Mouse (Mus musculus) stomach, embryonic 14.5 days (tissue): ENCODE measurements around the gene Sema4b. TPM values are rescaled to one million over a fixed set of nuclear protein-coding genes. Genes with fewer than 3 reads are reported as not detected.

Source experiments
- ATAC-seq: fragments of 200-750 bp; cut with Nextera tagmentation; 2 replicates; pipeline ENCODE4 v1.8.0; 2017; ENCODE audit warnings: low read depth, moderate TSS enrichment; ENCODE audit not compliant: insufficient number of reproducible peaks, insufficient read depth, low FRiP score
- H3K27ac ChIP-seq: fragments of 300-500 bp; sonication (generic); 2 replicates; pipeline ENCODE4 v1.5.1; 2014; ENCODE audit warnings: mild to moderate bottlenecking, low read length, moderate library complexity, mixed read lengths
- H3K27me3 ChIP-seq: fragments of 300-500 bp; sonication (generic); 2 replicates; pipeline ENCODE4 v1.6.1; 2014; ENCODE audit warnings: low read length, control low read depth, mixed read lengths; ENCODE audit not compliant: control insufficient read depth, insufficient read depth
- H3K36me3 ChIP-seq: fragments of 300-500 bp; sonication (generic); 2 replicates; pipeline ENCODE4 v1.6.1; 2014; ENCODE audit warnings: mild to moderate bottlenecking, control low read depth, low read length, moderate library complexity, mixed read lengths; ENCODE audit not compliant: control insufficient read depth, insufficient read depth
- H3K4me1 ChIP-seq: fragments of 300-500 bp; sonication (generic); 2 replicates; pipeline ENCODE4 v1.6.1; 2014; ENCODE audit warnings: low read length, control low read depth, mixed read lengths; ENCODE audit not compliant: control insufficient read depth, insufficient read depth
- H3K4me2 ChIP-seq: fragments of 300-500 bp; sonication (generic); replicated peaks from 2 replicates; pipeline ENCODE4 v1.6.1; 2014; ENCODE audit warnings: low read depth, low read length, control low read depth
- H3K4me3 ChIP-seq: fragments of 300-500 bp; sonication (generic); 2 replicates; pipeline ENCODE4 v1.5.1; 2014; ENCODE audit warnings: low read depth, low read length, control low read depth
- H3K9ac ChIP-seq: fragments of 300-500 bp; sonication (generic); replicated peaks from 2 replicates; pipeline ENCODE4 v1.6.1; 2014; ENCODE audit warnings: low read depth, mild to moderate bottlenecking, control low read depth, low read length, moderate library complexity, mixed read lengths
- H3K9me3 ChIP-seq: fragments of 300-500 bp; sonication (generic); 2 replicates; pipeline ENCODE4 v1.6.1; 2016; ENCODE audit warnings: low read depth, low read length, control low read depth; ENCODE audit not compliant: control insufficient read depth
- WGBS: fragments of 180-500 bp; shearing (Covaris S2); extraction: QIAGEN DNeasy Blood & Tissue Kit; methylation state at CpG from one replicate; pipeline ENCODE4 v1.1.7; 2014; 5-methylcytosine and 5-hydroxymethylcytosine counted together
- polyA plus RNA-seq: library from polyadenylated mRNA; unstranded; fragments of >200 nt; fragmentation: Nextera tagmentation; extraction: Ambion mirVana; gene quantifications from 2 replicates; pipeline ENCODE4 v1.2.1, GENCODE M21; 2014

The Sema4b gene
- polyA plus RNA-seq: 21.7 and 23.4 TPM in 2 replicates

- Histone ChIP-seq H3K36me3 (no peaks in the 10 kb centered on the region), H3K4me3 (peak within 1 kb of the TSS; percentile 43), H3K4me2 (peak within 1 kb of the TSS; percentile 70), H3K27me3 (no peaks in the 10 kb centered on the region), H3K9me3 (no peaks in the 10 kb centered on the region), H3K27ac (peak within 1 kb of the TSS; percentile 74), H3K9ac (peak within 1 kb of the TSS; percentile 49), H3K4me1 (peaks cover 22% of the 10 kb centered on the region)
- WGBS: under 1% methylated on average over 51 of the region's 51 CpGs
- ATAC-seq: peak; percentile 86
Observed at GRCm38 (mm10) chr7:80186531-80187296, at the start of gene Sema4b. Gene Sema4b, plus strand, starts transcription at chr7:80186841.

- H3K4me1 ChIP-seq: peaks cover 4% of the 10 kb centered on the region; the same call in 1 of the 2 replicates
- H3K9me3 ChIP-seq: 0 out of 2 replicates have a peak, but pooled peaks cover 6% of the 10 kb centered on the region
- 79% methylated on average over 1 of the region's 1 CpGs for WGBS
- no peak overlapping the region for H3K4me2 ChIP-seq
- H3K27ac ChIP-seq: no peak overlapping the region
- H3K4me3 ChIP-seq: no peak overlapping the region
- no peaks in the 10 kb centered on the region for H3K36me3 ChIP-seq
- ATAC-seq: no peak
- no peak overlapping the region for H3K9ac ChIP-seq
- no peaks in the 10 kb centered on the region for H3K27me3 ChIP-seq
Observed at GRCm38 (mm10) chr7:80138375-80138774, 48.3 kb upstream of the Sema4b start.

GRCm38 (mm10) chr7:80140815-80141214 is 45.8 kb upstream of the Sema4b start:
- Histone ChIP-seq H3K4me2 (no peak overlapping the region), H3K4me3 (no peak overlapping the region), H3K36me3 (no peaks in the 10 kb centered on the region), H3K9me3 (0 out of 2 replicates have a peak, but pooled peaks cover 6% of the 10 kb centered on the region), H3K27me3 (no peaks in the 10 kb centered on the region), H3K27ac (no peak overlapping the region), H3K9ac (no peak overlapping the region; the same call in 1 of the 2 replicates), H3K4me1 (peaks cover 7% of the 10 kb centered on the region; the same call in 1 of the 2 replicates)
- WGBS: 13% methylated on average over 9 of the region's 9 CpGs
- ATAC-seq: peak; percentile 71; the same call in 1 of the 2 replicates

GRCm38 (mm10) chr7:80143331-80144273 is 43.0 kb upstream of the Sema4b start:
- no peaks in the 10 kb centered on the region for H3K36me3 ChIP-seq
- H3K4me1 ChIP-seq: peaks cover 7% of the 10 kb centered on the region; the same call in 1 of the 2 replicates
- H3K27ac ChIP-seq: peak overlapping the region; percentile 28; the same call in 1 of the 2 replicates
- 32% methylated on average over 22 of the region's 22 CpGs for WGBS
- no peaks in the 10 kb centered on the region for H3K9me3 ChIP-seq
- H3K9ac ChIP-seq: no peak overlapping the region
- H3K4me3 ChIP-seq: no peak overlapping the region
- ATAC-seq: no peak
- H3K27me3 ChIP-seq: no peaks in the 10 kb centered on the region
- H3K4me2 ChIP-seq: no peak overlapping the region

GRCm38 (mm10) chr7:80144695-80145094 is 41.9 kb upstream of the Sema4b start:
- H3K9me3 ChIP-seq: no peaks in the 10 kb centered on the region
- peaks cover 10% of the 10 kb centered on the region; the same call in 1 of the 2 replicates for H3K4me1 ChIP-seq
- no peak for ATAC-seq
- no peaks in the 10 kb centered on the region for H3K36me3 ChIP-seq
- H3K27ac ChIP-seq: no peak overlapping the region
- no peaks in the 10 kb centered on the region for H3K27me3 ChIP-seq
- H3K4me3 ChIP-seq: no peak overlapping the region
- no peak overlapping the region for H3K4me2 ChIP-seq
- H3K9ac ChIP-seq: no peak overlapping the region
- 85% methylated on average over 7 of the region's 7 CpGs for WGBS

- Histone ChIP-seq H3K9me3 (no peaks in the 10 kb centered on the region), H3K9ac (no peak overlapping the region), H3K27ac (no peak overlapping the region), H3K4me2 (no peak overlapping the region), H3K4me3 (no peak overlapping the region), H3K36me3 (no peaks in the 10 kb centered on the region), H3K27me3 (no peaks in the 10 kb centered on the region), H3K4me1 (peaks cover 12% of the 10 kb centered on the region; the same call in 1 of the 2 replicates)
- 80% methylated on average over 8 of the region's 8 CpGs for WGBS
- peak; percentile 7; the same call in 1 of the 2 replicates for ATAC-seq
Observed at GRCm38 (mm10) chr7:80146077-80146476, 40.6 kb upstream of the Sema4b start.

- 44% methylated on average over 9 of the region's 9 CpGs for WGBS
- peak overlapping the region; percentile 36; the same call in 1 of the 2 replicates for H3K27ac ChIP-seq
- no peaks in the 10 kb centered on the region for H3K9me3 ChIP-seq
- peaks cover 5% of the 10 kb centered on the region; the same call in 1 of the 2 replicates for H3K4me1 ChIP-seq
- H3K4me3 ChIP-seq: no peak overlapping the region
- ATAC-seq: no peak; the same call in 1 of the 2 replicates
- H3K36me3 ChIP-seq: no peaks in the 10 kb centered on the region
- no peak overlapping the region for H3K9ac ChIP-seq
- no peaks in the 10 kb centered on the region for H3K27me3 ChIP-seq
- no peak overlapping the region for H3K4me2 ChIP-seq
Observed at GRCm38 (mm10) chr7:80149356-80149755, 37.3 kb upstream of the Sema4b start.

- no peak overlapping the region for H3K4me2 ChIP-seq
- H3K9me3 ChIP-seq: no peaks in the 10 kb centered on the region
- no peak for ATAC-seq
- no peaks in the 10 kb centered on the region for H3K36me3 ChIP-seq
- peaks cover 5% of the 10 kb centered on the region; the same call in 1 of the 2 replicates for H3K4me1 ChIP-seq
- H3K4me3 ChIP-seq: no peak overlapping the region
- no peak overlapping the region for H3K27ac ChIP-seq
- no peak overlapping the region for H3K9ac ChIP-seq
- no peaks in the 10 kb centered on the region for H3K27me3 ChIP-seq
- 67% methylated on average over 6 of the region's 6 CpGs for WGBS
Observed at GRCm38 (mm10) chr7:80152152-80152551, 34.5 kb upstream of the Sema4b start.
